Mouse (Mus musculus): ENCODE measurements around the gene Txlna. TPM values are rescaled to one million over a fixed set of nuclear protein-coding genes. Genes with fewer than 3 reads are reported as not detected.

Gene Txlna
- polyA plus RNA-seq, 1 experiment from 2014 or later, result 94.4 TPM

GRCm38 (mm10) chr4:129616631-129617030, 24.2 kb downstream of the Txlna start:
- 82% methylated on average over 3 of the region's 3 CpGs for WGBS
- Histone ChIP-seq H3K4me2 (replicated peaks; ENCODE audit: low read depth, low read length) (no peak overlapping the region), H3K4me1 (ENCODE audit: control insufficient read depth, insufficient read depth, low read length) (peaks cover 13% of the 10 kb centered on the region; the same call in 1 of the 2 replicates)

GRCm38 (mm10) chr4:129615801-129616290, 25.0 kb downstream of the Txlna start:
- Histone ChIP-seq H3K27me3 (ENCODE audit: control insufficient read depth, insufficient read depth, low read length) (no peaks in the 10 kb centered on the region), H3K4me1 (ENCODE audit: control insufficient read depth, insufficient read depth, low read length) (peaks cover 9% of the 10 kb centered on the region; the same call in 1 of the 2 replicates), H3K4me2 (replicated peaks; ENCODE audit: low read depth, low read length) (no peak overlapping the region), H3K27ac (ENCODE audit: low read length) (no peak overlapping the region), H3K9me3 (ENCODE audit: control insufficient read depth, low read depth, low read length) (no peaks in the 10 kb centered on the region), H3K36me3 (ENCODE audit: control insufficient read depth, insufficient read depth, low read length) (peaks cover 10% of the 10 kb centered on the region; the same call in 1 of the 2 replicates), H3K4me3 (ENCODE audit: low read depth, low read length) (no peak overlapping the region), H3K9ac (replicated peaks; ENCODE audit: low read depth, low read length) (no peak overlapping the region)
- WGBS, result 93% methylated on average over 9 of the region's 9 CpGs
- no peak for ATAC-seq (ENCODE audit: insufficient number of reproducible peaks, insufficient read depth, low FRiP score, low read depth)

More at GRCm38 (mm10) chr4:129616631-129617030, 24.2 kb downstream of the Txlna start:
- no peak for ATAC-seq (ENCODE audit: insufficient number of reproducible peaks, insufficient read depth, low FRiP score, low read depth)
- Histone ChIP-seq H3K9ac (replicated peaks; ENCODE audit: low read depth, low read length) (no peak overlapping the region), H3K9me3 (ENCODE audit: control insufficient read depth, low read depth, low read length) (no peaks in the 10 kb centered on the region), H3K27ac (ENCODE audit: low read length) (no peak overlapping the region), H3K27me3 (ENCODE audit: control insufficient read depth, insufficient read depth, low read length) (no peaks in the 10 kb centered on the region), H3K4me3 (ENCODE audit: low read depth, low read length) (no peak overlapping the region), H3K36me3 (ENCODE audit: control insufficient read depth, insufficient read depth, low read length) (peaks cover 10% of the 10 kb centered on the region; the same call in 1 of the 2 replicates)

GRCm38 (mm10) chr4:129614093-129614492, 26.8 kb downstream of the Txlna start, which contains the start of gene Dcdc2b:
Dcdc2b (minus strand) TSS chr4:129614257.
- no peak within 1 kb of the TSS for H3K4me2 ChIP-seq (replicated peaks; ENCODE audit: low read depth, low read length)
- ATAC-seq (ENCODE audit: insufficient number of reproducible peaks, insufficient read depth, low FRiP score, low read depth), result no peak
- peaks cover 10% of the 10 kb centered on the region; the same call in 1 of the 2 replicates for H3K36me3 ChIP-seq (ENCODE audit: control insufficient read depth, insufficient read depth, low read length)
- peaks cover 7% of the 10 kb centered on the region; the same call in 1 of the 2 replicates for H3K4me1 ChIP-seq (ENCODE audit: control insufficient read depth, insufficient read depth, low read length)
- H3K27me3 ChIP-seq (ENCODE audit: control insufficient read depth, insufficient read depth, low read length), result no peaks in the 10 kb centered on the region
- H3K9ac ChIP-seq (replicated peaks; ENCODE audit: low read depth, low read length), result no peak within 1 kb of the TSS
- no peak within 1 kb of the TSS for H3K27ac ChIP-seq (ENCODE audit: low read length)
- H3K9me3 ChIP-seq (ENCODE audit: control insufficient read depth, low read depth, low read length), result no peaks in the 10 kb centered on the region
- H3K4me3 ChIP-seq (ENCODE audit: low read depth, low read length), result no peak within 1 kb of the TSS
- 84% methylated on average over 6 of the region's 6 CpGs for WGBS

DNA sequence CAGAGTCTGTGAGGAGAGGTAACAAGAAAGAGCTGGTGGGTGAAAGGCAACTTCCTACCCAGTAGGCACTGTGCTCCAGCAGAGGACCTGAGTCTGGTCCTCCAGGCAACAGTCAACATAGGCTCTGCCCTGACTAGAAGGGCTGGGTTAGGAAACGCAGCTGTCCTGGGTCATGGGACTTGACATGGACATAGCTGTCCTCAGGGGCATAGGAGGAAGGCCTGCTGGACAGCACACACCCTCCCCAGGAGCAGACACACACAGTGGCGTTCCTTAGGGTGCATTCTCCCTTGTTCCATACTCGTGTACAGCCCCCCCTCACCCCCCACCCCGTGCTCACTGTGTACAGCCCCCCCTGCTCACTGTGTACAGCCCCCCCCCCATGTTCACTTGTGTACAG, 30.4 kb downstream of the Txlna start:
- Histone ChIP-seq H3K4me3 (ENCODE audit: low read depth, low read length) (no peak overlapping the region), H3K4me2 (replicated peaks; ENCODE audit: low read depth, low read length) (no peak overlapping the region), H3K4me1 (ENCODE audit: control insufficient read depth, insufficient read depth, low read length) (no peaks in the 10 kb centered on the region), H3K27ac (ENCODE audit: low read length) (no peak overlapping the region), H3K36me3 (ENCODE audit: control insufficient read depth, insufficient read depth, low read length) (peaks cover 21% of the 10 kb centered on the region), H3K9me3 (ENCODE audit: control insufficient read depth, low read depth, low read length) (no peaks in the 10 kb centered on the region), H3K9ac (replicated peaks; ENCODE audit: low read depth, low read length) (no peak overlapping the region), H3K27me3 (ENCODE audit: control insufficient read depth, insufficient read depth, low read length) (no peaks in the 10 kb centered on the region)
- WGBS, result 61% methylated on average over 4 of the region's 4 CpGs
- no peak for ATAC-seq (ENCODE audit: insufficient number of reproducible peaks, insufficient read depth, low FRiP score, low read depth)

GRCm38 (mm10) chr4:129610026-129610425, 30.8 kb downstream of the Txlna start:
- H3K9ac ChIP-seq (replicated peaks; ENCODE audit: low read depth, low read length), result no peak overlapping the region
- no peak overlapping the region for H3K4me3 ChIP-seq (ENCODE audit: low read depth, low read length)
- H3K27ac ChIP-seq (ENCODE audit: low read length), result no peak overlapping the region
- 64% methylated on average over 4 of the region's 4 CpGs for WGBS
- no peaks in the 10 kb centered on the region for H3K9me3 ChIP-seq (ENCODE audit: control insufficient read depth, low read depth, low read length)
- no peaks in the 10 kb centered on the region for H3K27me3 ChIP-seq (ENCODE audit: control insufficient read depth, insufficient read depth, low read length)
- H3K4me1 ChIP-seq (ENCODE audit: control insufficient read depth, insufficient read depth, low read length), result no peaks in the 10 kb centered on the region
- ATAC-seq (ENCODE audit: insufficient number of reproducible peaks, insufficient read depth, low FRiP score, low read depth), result no peak
- H3K36me3 ChIP-seq (ENCODE audit: control insufficient read depth, insufficient read depth, low read length), result peaks cover 24% of the 10 kb centered on the region
- H3K4me2 ChIP-seq (replicated peaks; ENCODE audit: low read depth, low read length), result no peak overlapping the region

DNA sequence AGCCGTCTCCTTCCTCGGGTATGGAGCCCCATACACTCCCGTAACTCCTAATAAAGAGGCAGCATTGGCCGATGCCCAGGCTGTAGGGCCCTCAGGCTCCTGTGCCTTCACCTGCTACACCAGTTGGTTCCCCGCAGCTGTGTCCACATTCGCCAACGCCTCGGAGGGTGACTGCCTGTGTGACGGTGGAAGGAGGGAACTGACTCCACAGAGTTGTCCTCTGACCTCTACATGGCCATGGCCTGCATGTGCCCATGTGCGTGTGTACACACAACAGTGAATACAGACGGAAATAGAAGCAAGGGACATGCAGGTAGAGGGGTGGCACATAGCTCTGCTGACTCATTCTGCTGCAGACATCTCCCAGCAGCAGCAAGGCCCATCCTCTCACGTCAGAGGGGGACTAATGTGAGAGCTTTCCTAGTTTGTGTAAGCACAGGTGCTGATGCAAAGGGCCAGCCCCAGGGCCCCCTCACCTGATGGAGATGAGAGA, 31.7 kb downstream of the Txlna start:
- H3K27me3 ChIP-seq (ENCODE audit: control insufficient read depth, insufficient read depth, low read length), result no peaks in the 10 kb centered on the region
- no peak overlapping the region for H3K27ac ChIP-seq (ENCODE audit: low read length)
- peaks cover 31% of the 10 kb centered on the region for H3K36me3 ChIP-seq (ENCODE audit: control insufficient read depth, insufficient read depth, low read length)
- H3K9me3 ChIP-seq (ENCODE audit: control insufficient read depth, low read depth, low read length), result no peaks in the 10 kb centered on the region
- 81% methylated on average over 12 of the region's 12 CpGs for WGBS
- no peak overlapping the region for H3K4me3 ChIP-seq (ENCODE audit: low read depth, low read length)
- no peak for ATAC-seq (ENCODE audit: insufficient number of reproducible peaks, insufficient read depth, low FRiP score, low read depth)
- H3K9ac ChIP-seq (replicated peaks; ENCODE audit: low read depth, low read length), result no peak overlapping the region
- H3K4me1 ChIP-seq (ENCODE audit: control insufficient read depth, insufficient read depth, low read length), result no peaks in the 10 kb centered on the region
- no peak overlapping the region for H3K4me2 ChIP-seq (replicated peaks; ENCODE audit: low read depth, low read length)

GRCm38 (mm10) chr4:129608426-129609025, 32.3 kb downstream of the Txlna start:
- ATAC-seq (ENCODE audit: insufficient number of reproducible peaks, insufficient read depth, low FRiP score, low read depth), result peak; percentile 81
- no peak overlapping the region for H3K27ac ChIP-seq (ENCODE audit: low read length)
- no peaks in the 10 kb centered on the region for H3K27me3 ChIP-seq (ENCODE audit: control insufficient read depth, insufficient read depth, low read length)
- WGBS, result 33% methylated on average over 7 of the region's 7 CpGs
- no peaks in the 10 kb centered on the region for H3K9me3 ChIP-seq (ENCODE audit: control insufficient read depth, low read depth, low read length)
- H3K4me3 ChIP-seq (ENCODE audit: low read depth, low read length), result no peak overlapping the region
- H3K4me1 ChIP-seq (ENCODE audit: control insufficient read depth, insufficient read depth, low read length), result no peaks in the 10 kb centered on the region
- peaks cover 38% of the 10 kb centered on the region for H3K36me3 ChIP-seq (ENCODE audit: control insufficient read depth, insufficient read depth, low read length)
- H3K9ac ChIP-seq (replicated peaks; ENCODE audit: low read depth, low read length), result no peak overlapping the region
- no peak overlapping the region for H3K4me2 ChIP-seq (replicated peaks; ENCODE audit: low read depth, low read length)

DNA sequence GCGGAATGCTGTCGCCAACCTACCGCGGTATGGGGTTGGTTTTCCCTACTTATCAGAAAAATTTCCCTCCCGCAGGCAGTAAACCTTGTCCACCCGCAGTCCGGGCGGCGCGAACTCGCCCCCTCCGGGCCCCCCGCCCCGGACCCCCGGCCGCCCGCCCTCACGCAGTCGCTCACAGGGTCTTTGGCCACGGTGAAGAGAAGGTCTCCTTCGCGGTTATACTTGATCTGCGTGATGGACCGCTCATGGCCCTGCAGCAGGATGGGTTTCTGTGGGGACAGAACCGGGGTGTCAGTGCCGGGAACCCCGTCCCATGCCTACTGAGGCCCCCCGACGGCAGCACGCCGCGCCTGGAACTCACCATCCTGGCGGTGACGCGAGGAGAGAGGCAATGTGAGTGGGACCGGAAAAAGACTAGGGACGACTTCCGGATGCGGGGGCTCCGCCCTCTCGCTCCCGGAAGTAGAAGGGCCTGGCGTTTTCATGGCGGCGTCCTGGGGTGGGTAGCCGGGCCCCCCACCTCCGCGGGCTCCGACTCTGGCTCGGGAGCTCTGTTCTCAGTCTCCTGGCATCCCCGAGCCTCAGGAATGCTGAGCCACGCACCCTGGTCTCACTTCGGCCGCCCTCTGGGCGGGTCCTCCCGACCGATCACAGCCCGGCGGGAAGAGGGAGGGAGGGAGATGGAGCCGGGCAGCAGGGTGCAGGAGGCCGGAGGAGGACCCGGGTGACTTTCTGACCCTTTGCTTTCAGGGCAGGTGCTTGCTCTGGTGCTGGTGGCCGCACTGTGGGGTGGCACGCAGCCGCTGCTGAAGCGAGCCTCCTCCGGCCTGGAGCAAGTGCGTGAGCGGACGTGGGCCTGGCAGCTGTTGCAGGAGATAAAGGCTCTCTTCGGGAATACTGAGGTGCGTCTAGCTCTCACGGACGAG, 40.4 kb downstream of the Txlna start, which contains the start of the genes Eif3i and Tmem234:
Gene Eif3i, minus strand, starts transcription at position 416 of the 926 bp plus-strand sequence.
Gene Tmem234, plus strand, starts transcription at position 436 of the 926 bp plus-strand sequence.
- H3K9me3 ChIP-seq (ENCODE audit: control insufficient read depth, low read depth, low read length), result no peaks in the 10 kb centered on the region
- H3K36me3 ChIP-seq (ENCODE audit: control insufficient read depth, insufficient read depth, low read length), result peaks cover 39% of the 10 kb centered on the region
- H3K27me3 ChIP-seq (ENCODE audit: control insufficient read depth, insufficient read depth, low read length), result no peaks in the 10 kb centered on the region
- peak within 1 kb of the TSS; percentile 89 for H3K4me2 ChIP-seq (replicated peaks; ENCODE audit: low read depth, low read length)
- WGBS, result under 1% methylated on average over 73 of the region's 74 CpGs
- H3K4me3 ChIP-seq (ENCODE audit: low read depth, low read length), result peak within 1 kb of the TSS; percentile 100
- peak within 1 kb of the TSS; percentile 44; the same call in 1 of the 2 replicates for H3K27ac ChIP-seq (ENCODE audit: low read length)
- peak; percentile 90 for ATAC-seq (ENCODE audit: insufficient number of reproducible peaks, insufficient read depth, low FRiP score, low read depth)
- H3K9ac ChIP-seq (replicated peaks; ENCODE audit: low read depth, low read length), result peak within 1 kb of the TSS; percentile 90
- peaks cover 11% of the 10 kb centered on the region; the same call in 1 of the 2 replicates for H3K4me1 ChIP-seq (ENCODE audit: control insufficient read depth, insufficient read depth, low read length)

Measured in stomach, embryonic 14.5 days (tissue).